Mouse (Mus musculus): ENCODE data around the gene Mindy3. TPM values are rescaled to one million over a fixed set of nuclear protein-coding genes. Genes with fewer than 3 reads are reported as not detected.

Gene Mindy3
- polyA plus RNA-seq, 1 experiment from 2014 or later, result 28.0 TPM

GRCm38 (mm10) chr2:12305064-12305650 is 114.1 kb downstream of the Mindy3 start:
- 68% methylated on average over 9 of the region's 9 CpGs for whole genome bisulfite sequencing
- H3K4me1 ChIP-seq (ENCODE audit: control insufficient read depth in 2 of 2, insufficient read depth in 2 of 2, low read length in 2 of 2), result peaks cover 0 to 5% of the 10 kb centered on the region in 2 experiments; a peak in 1 of 4 replicates
- H3K9me3 ChIP-seq (ENCODE audit: control insufficient read depth, low read length), result no peaks in the 10 kb centered on the region
- peaks cover 13% of the 10 kb centered on the region; the same call in 1 of the 2 replicates for H3K27me3 ChIP-seq (ENCODE audit: control insufficient read depth, insufficient read depth, low read length)
- no peak overlapping the region for H3K27ac ChIP-seq (replicated peaks in 1 of 2; ENCODE audit: control insufficient read depth in 1 of 2, insufficient read depth in 1 of 2, low read depth in 2 of 2, low read length in 2 of 2)
- no peak for ATAC-seq (ENCODE audit: insufficient number of reproducible peaks, insufficient read depth, low FRiP score, low read depth)
- no peak overlapping the region for H3K4me3 ChIP-seq (ENCODE audit: control insufficient read depth in 1 of 2, insufficient read depth in 1 of 2, low read depth in 1 of 2, low read length in 2 of 2)
- no peak overlapping the region for H3K4me2 ChIP-seq (ENCODE audit: low read length)
- no peaks in the 10 kb centered on the region for H3K36me3 ChIP-seq (ENCODE audit: control insufficient read depth, insufficient read depth, low read length)
- H3K9ac ChIP-seq (ENCODE audit: low read length), result no peak overlapping the region

GRCm38 (mm10) chr2:12301431-12302170 is 117.7 kb downstream of the Mindy3 start, which contains the start of gene Itga8:
Itga8 (minus strand) TSS chr2:12301922.
- peaks cover 13% of the 10 kb centered on the region; the same call in 1 of the 2 replicates for H3K27me3 ChIP-seq (ENCODE audit: control insufficient read depth, insufficient read depth, low read length)
- H3K4me2 ChIP-seq (ENCODE audit: low read length), result peak within 1 kb of the TSS; percentile 98
- peak within 1 kb of the TSS; percentile 79 for H3K9ac ChIP-seq (ENCODE audit: low read length)
- H3K4me3 ChIP-seq (ENCODE audit: control insufficient read depth in 1 of 2, insufficient read depth in 1 of 2, low read depth in 1 of 2, low read length in 2 of 2), result peak within 1 kb of the TSS; percentile 73 to 74
- H3K9me3 ChIP-seq (ENCODE audit: control insufficient read depth, low read length), result no peaks in the 10 kb centered on the region
- H3K4me1 ChIP-seq (ENCODE audit: control insufficient read depth in 2 of 2, insufficient read depth in 2 of 2, low read length in 2 of 2), result no peaks in the 10 kb centered on the region
- H3K27ac ChIP-seq (replicated peaks in 1 of 2; ENCODE audit: control insufficient read depth in 1 of 2, insufficient read depth in 1 of 2, low read depth in 2 of 2, low read length in 2 of 2), result no peak within 1 kb of the TSS
- no peaks in the 10 kb centered on the region for H3K36me3 ChIP-seq (ENCODE audit: control insufficient read depth, insufficient read depth, low read length)
- peak; percentile 88 for ATAC-seq (ENCODE audit: insufficient number of reproducible peaks, insufficient read depth, low FRiP score, low read depth)
- under 1% methylated on average over 55 of the region's 56 CpGs for WGBS

- Histone ChIP-seq H3K9ac (ENCODE audit: low read length) (peak overlapping the region; percentile 79), H3K36me3 (ENCODE audit: control insufficient read depth, insufficient read depth, low read length) (no peaks in the 10 kb centered on the region), H3K27ac (replicated peaks in 1 of 2; ENCODE audit: control insufficient read depth in 1 of 2, insufficient read depth in 1 of 2, low read depth in 2 of 2, low read length in 2 of 2) (no peak overlapping the region), H3K9me3 (ENCODE audit: control insufficient read depth, low read length) (no peaks in the 10 kb centered on the region), H3K4me2 (ENCODE audit: low read length) (peak overlapping the region; percentile 98), H3K27me3 (ENCODE audit: control insufficient read depth, insufficient read depth, low read length) (peaks cover 13% of the 10 kb centered on the region; the same call in 1 of the 2 replicates), H3K4me3 (ENCODE audit: control insufficient read depth in 1 of 2, insufficient read depth in 1 of 2, low read depth in 1 of 2, low read length in 2 of 2) (peak overlapping the region; percentile 73 to 74), H3K4me1 (ENCODE audit: control insufficient read depth in 2 of 2, insufficient read depth in 2 of 2, low read length in 2 of 2) (no peaks in the 10 kb centered on the region; a peak in 1 of 4 replicates)
- no peak for ATAC-seq (ENCODE audit: insufficient number of reproducible peaks, insufficient read depth, low FRiP score, low read depth)
- 49% methylated on average over 15 of the region's 15 CpGs for WGBS
Measured at GRCm38 (mm10) chr2:12300449-12301228, 118.6 kb downstream of the Mindy3 start.

- H3K9me3 ChIP-seq (ENCODE audit: control insufficient read depth, low read length), result no peaks in the 10 kb centered on the region
Measured at GRCm38 (mm10) chr2:12297287-12297686, 122.0 kb downstream of the Mindy3 start.

More at GRCm38 (mm10) chr2:12297287-12297686, 122.0 kb downstream of the Mindy3 start:
- H3K27ac ChIP-seq (replicated peaks in 1 of 2; ENCODE audit: control insufficient read depth in 1 of 2, insufficient read depth in 1 of 2, low read depth in 2 of 2, low read length in 2 of 2), result no peak overlapping the region
- no peak overlapping the region for H3K4me3 ChIP-seq (ENCODE audit: control insufficient read depth in 1 of 2, insufficient read depth in 1 of 2, low read depth in 1 of 2, low read length in 2 of 2)
- H3K27me3 ChIP-seq (ENCODE audit: control insufficient read depth, insufficient read depth, low read length), result peaks cover 13% of the 10 kb centered on the region; the same call in 1 of the 2 replicates
- 80% methylated on average over 5 of the region's 5 CpGs for WGBS
- no peaks in the 10 kb centered on the region for H3K36me3 ChIP-seq (ENCODE audit: control insufficient read depth, insufficient read depth, low read length)
- H3K4me2 ChIP-seq (ENCODE audit: low read length), result no peak overlapping the region
- H3K9ac ChIP-seq (ENCODE audit: low read length), result no peak overlapping the region
- peaks cover 2 to 3% of the 10 kb centered on the region in 2 experiments; a peak in 1 of 4 replicates for H3K4me1 ChIP-seq (ENCODE audit: control insufficient read depth in 2 of 2, insufficient read depth in 2 of 2, low read length in 2 of 2)
- no peak for ATAC-seq (ENCODE audit: insufficient number of reproducible peaks, insufficient read depth, low FRiP score, low read depth)

Other genes starting within 250 kb of the Mindy3 start
- 13.5 and 13.7 TPM in 2 replicates for gene Itga8, start 117.5 kb downstream of the Mindy3 start, polyA plus RNA-seq (2014; fragmentation: Nextera tagmentation; extraction: Ambion mirVana)

Data from heart, embryonic 14.5 days (tissue).